Mouse (Mus musculus): ENCODE data around the gene Gm45623. TPM values are rescaled to one million over a fixed set of nuclear protein-coding genes. Genes with fewer than 3 reads are reported as not detected.
A peak's percentile ranks its signal among the peaks of the same experiment; 100 is the strongest.

Gene Gm45623
- polyA plus RNA-seq, 1 experiment from 2014 or later, result 0.32 TPM

DNA sequence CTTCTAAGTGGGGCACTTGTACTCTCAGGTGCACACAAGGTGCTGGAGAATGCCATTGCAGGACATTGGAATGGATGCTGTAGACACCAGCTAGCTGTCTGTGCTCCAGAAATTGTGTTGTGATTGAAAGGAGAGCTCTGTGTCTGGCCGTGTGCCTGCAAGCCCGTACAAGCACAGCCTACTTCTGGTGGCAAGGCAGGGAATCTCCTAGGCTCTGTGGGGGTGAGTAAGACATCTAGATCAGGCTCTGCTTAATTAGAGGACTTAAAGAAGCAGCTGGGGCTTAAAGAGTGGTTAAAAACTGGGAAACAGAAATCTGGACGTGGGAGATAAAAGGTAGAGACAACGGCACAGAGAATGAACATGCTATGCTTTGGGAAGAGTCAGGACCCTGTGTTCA lies 46.0 kb downstream of the Gm45623 start:
- Histone ChIP-seq H3K9ac (ENCODE audit: low read length) (no peak overlapping the region), H3K9me3 (replicated peaks; ENCODE audit: control insufficient read depth, low read length) (no peaks in the 10 kb centered on the region), H3K4me3 (ENCODE audit: low read length) (no peak overlapping the region), H3K4me2 (ENCODE audit: low read depth, low read length) (no peak overlapping the region), H3K27ac (ENCODE audit: low read length) (no peak overlapping the region), H3K27me3 (ENCODE audit: control insufficient read depth, insufficient read depth, low read length) (no peaks in the 10 kb centered on the region), H3K36me3 (ENCODE audit: control insufficient read depth, insufficient read depth) (no peaks in the 10 kb centered on the region), H3K4me1 (ENCODE audit: control insufficient read depth, insufficient read depth, low read length) (peaks cover 38% of the 10 kb centered on the region)
- WGBS, result 44% methylated on average over 4 of the region's 4 CpGs
- no peak for ATAC-seq (replicated peaks; ENCODE audit: extremely low read depth, insufficient read depth, low FRiP score)

DNA sequence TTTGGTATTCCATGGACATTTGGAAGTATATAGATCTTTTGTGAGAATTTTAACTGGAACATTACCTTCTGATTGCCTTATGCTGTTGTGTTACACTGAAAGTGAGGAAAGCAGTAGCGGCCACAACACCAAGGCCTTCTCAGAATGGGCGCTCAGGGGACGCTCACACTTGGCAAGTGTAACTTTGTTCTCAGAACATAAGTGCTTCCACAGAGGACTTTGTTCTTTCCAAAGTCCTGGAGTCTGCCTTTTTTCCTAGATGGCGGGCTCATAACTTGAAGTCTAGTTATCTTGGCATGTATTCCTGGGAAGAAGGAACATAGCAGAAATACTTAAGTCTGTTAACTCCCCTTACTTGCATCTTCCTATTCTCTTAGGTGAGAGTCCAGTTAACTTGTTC lies 46.5 kb downstream of the Gm45623 start:
- H3K4me1 ChIP-seq (ENCODE audit: control insufficient read depth, insufficient read depth, low read length), result peaks cover 41% of the 10 kb centered on the region
- no peaks in the 10 kb centered on the region for H3K36me3 ChIP-seq (ENCODE audit: control insufficient read depth, insufficient read depth)
- no peaks in the 10 kb centered on the region for H3K27me3 ChIP-seq (ENCODE audit: control insufficient read depth, insufficient read depth, low read length)
- no peak overlapping the region for H3K4me2 ChIP-seq (ENCODE audit: low read depth, low read length)
- no peaks in the 10 kb centered on the region for H3K9me3 ChIP-seq (replicated peaks; ENCODE audit: control insufficient read depth, low read length)
- WGBS, result 80% methylated on average over 4 of the region's 4 CpGs
- H3K9ac ChIP-seq (ENCODE audit: low read length), result no peak overlapping the region
- no peak overlapping the region for H3K4me3 ChIP-seq (ENCODE audit: low read length)
- no peak for ATAC-seq (replicated peaks; ENCODE audit: extremely low read depth, insufficient read depth, low FRiP score)
- no peak overlapping the region for H3K27ac ChIP-seq (ENCODE audit: low read length)

DNA sequence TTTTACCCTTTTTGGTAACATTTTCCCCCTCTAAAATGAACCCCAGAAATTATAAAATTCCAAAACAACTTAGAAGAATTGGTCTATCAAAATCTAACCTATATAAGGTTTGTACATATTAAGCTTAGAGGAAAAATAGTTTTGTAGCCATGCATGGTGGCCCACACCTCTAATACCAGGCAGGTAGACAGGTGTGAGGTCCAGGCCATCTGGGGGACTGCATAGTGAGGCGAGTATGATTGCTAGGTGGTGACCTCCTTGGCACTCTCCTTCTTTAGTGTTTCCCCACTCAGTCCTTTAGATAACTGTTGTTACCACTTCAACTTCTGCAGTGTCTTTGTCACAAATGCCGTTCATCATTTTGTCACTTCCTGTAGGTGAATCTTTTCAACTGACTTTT lies 49.0 kb downstream of the Gm45623 start:
- ATAC-seq (replicated peaks; ENCODE audit: extremely low read depth, insufficient read depth, low FRiP score), result no peak
- Histone ChIP-seq H3K4me1 (ENCODE audit: control insufficient read depth, insufficient read depth, low read length) (peaks cover 40% of the 10 kb centered on the region), H3K9me3 (replicated peaks; ENCODE audit: control insufficient read depth, low read length) (no peaks in the 10 kb centered on the region), H3K36me3 (ENCODE audit: control insufficient read depth, insufficient read depth) (no peaks in the 10 kb centered on the region), H3K9ac (ENCODE audit: low read length) (peak overlapping the region; percentile 94), H3K27ac (ENCODE audit: low read length) (no peak overlapping the region), H3K4me3 (ENCODE audit: low read length) (peak overlapping the region; percentile 80), H3K27me3 (ENCODE audit: control insufficient read depth, insufficient read depth, low read length) (no peaks in the 10 kb centered on the region), H3K4me2 (ENCODE audit: low read depth, low read length) (peak overlapping the region; percentile 82)
- WGBS, result 41% methylated on average over 2 of the region's 2 CpGs

DNA sequence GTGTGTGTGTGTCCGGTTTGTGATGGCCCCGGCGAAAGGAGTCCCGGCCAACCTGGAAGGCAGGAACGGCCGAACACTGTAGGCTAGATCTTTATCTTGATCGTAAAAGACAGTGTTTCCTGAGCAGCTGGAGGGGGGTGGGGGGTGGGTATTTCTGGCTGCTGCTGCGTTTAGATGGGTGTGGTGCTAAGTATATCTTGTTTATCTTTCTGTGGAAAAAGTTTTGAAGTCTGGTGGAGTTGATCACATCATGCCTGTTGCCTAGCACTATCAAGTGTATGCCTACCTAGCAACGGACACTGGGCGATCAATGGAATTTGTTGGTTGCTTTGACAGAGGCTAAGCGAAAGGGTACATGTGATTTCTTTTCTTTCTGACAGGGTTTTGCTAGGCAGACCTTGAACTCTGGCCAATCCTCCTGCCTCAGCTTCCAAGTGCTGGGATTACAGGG lies 49.7 kb downstream of the Gm45623 start:
- WGBS, result 2% methylated on average over 11 of the region's 11 CpGs
- H3K4me1 ChIP-seq (ENCODE audit: control insufficient read depth, insufficient read depth, low read length), result peaks cover 40% of the 10 kb centered on the region

DNA sequence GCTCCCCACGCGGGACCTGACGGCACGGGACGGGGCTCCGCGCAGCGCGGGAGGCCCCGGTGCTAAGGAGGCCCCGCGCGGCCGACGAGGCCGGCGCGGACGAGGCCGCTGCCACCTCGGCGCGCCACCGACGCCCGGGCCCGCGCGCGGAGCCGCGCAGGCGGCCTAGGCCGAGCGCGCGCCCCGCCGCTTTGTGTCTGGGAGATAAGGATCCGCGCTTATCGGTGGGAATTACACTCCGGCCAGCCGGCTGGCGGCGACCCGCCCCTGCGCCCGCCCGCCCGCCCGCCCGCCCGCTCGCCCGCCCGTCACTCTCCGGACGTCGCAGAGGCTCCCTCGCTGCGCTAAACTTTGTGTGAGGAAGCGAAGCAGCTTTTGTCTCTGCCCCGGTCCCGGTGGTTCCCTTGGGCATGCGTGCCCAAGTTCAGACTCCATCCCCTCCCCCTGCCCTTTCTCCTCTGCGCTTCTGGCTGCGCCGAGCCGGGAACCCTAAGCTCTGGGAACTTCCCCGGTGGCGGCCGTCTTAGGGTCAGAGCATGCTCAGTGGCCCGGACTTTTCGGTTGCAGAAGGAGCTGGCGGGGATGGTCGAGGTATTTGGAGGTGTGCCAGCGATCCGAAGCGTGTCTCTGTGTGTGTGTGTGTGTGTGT lies 50.3 kb downstream of the Gm45623 start:
- no peaks in the 10 kb centered on the region for H3K36me3 ChIP-seq (ENCODE audit: control insufficient read depth, insufficient read depth)
- no peaks in the 10 kb centered on the region; the same call in 1 of the 2 replicates for H3K9me3 ChIP-seq (replicated peaks; ENCODE audit: control insufficient read depth, low read length)
- H3K27me3 ChIP-seq (ENCODE audit: control insufficient read depth, insufficient read depth, low read length), result no peaks in the 10 kb centered on the region

More for the DNA sequence above, 49.7 kb downstream of the Gm45623 start:
- Histone ChIP-seq H3K27ac (ENCODE audit: low read length) (peak overlapping the region; percentile 98), H3K9ac (ENCODE audit: low read length) (peak overlapping the region; percentile 94), H3K36me3 (ENCODE audit: control insufficient read depth, insufficient read depth) (no peaks in the 10 kb centered on the region), H3K4me2 (ENCODE audit: low read depth, low read length) (peak overlapping the region; percentile 82), H3K27me3 (ENCODE audit: control insufficient read depth, insufficient read depth, low read length) (no peaks in the 10 kb centered on the region), H3K9me3 (replicated peaks; ENCODE audit: control insufficient read depth, low read length) (no peaks in the 10 kb centered on the region; the same call in 1 of the 2 replicates), H3K4me3 (ENCODE audit: low read length) (peak overlapping the region; percentile 80)
- ATAC-seq (replicated peaks; ENCODE audit: extremely low read depth, insufficient read depth, low FRiP score), result 0 out of 2 replicates have a peak, but pooled peaks have one; percentile 3

DNA sequence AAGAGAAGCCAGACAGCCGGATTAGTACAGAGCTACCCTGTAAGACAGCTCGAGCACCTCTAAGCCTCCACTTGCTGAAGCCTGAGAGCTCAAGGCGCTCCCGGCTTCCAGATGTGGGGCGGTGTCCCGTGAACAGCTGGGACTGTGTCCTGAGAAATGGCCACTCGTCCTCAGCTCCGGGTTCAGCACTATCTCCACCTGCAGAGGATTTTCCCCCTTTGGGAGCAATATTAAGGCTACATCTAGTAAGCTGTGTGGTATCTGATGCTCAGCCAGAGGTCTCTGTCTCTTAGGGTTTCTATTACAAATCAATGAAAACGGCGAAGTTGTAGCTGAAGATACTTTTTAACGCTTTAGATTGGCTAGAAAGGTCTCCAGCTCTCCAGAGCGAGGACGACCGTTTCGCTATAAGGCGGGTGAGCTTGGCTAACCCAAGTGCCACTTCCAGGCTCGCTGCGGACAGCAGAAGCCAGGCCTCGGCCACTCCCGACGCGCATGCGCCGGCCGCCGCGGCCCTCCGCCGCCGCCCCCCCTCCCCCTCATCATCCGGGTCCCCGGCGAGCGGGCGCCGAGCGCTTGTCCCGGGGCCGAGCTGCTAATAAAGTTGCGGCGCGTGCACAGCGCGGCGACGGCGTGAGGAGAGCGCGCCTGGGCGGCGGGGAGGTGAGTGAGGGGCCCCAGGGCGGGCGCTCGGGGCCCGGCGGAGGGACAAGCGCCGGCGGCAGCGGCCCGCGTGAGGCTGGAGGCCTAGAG lies 51.0 kb downstream of the Gm45623 start, which contains the start of gene Smad5:
Gene Smad5, plus strand, starts transcription at position 542 of the 753 bp plus-strand sequence.
- Histone ChIP-seq H3K36me3 (ENCODE audit: control insufficient read depth, insufficient read depth) (no peaks in the 10 kb centered on the region), H3K4me1 (ENCODE audit: control insufficient read depth, insufficient read depth, low read length) (peaks cover 48% of the 10 kb centered on the region), H3K9ac (ENCODE audit: low read length) (peak within 1 kb of the TSS; percentile 94), H3K27me3 (ENCODE audit: control insufficient read depth, insufficient read depth, low read length) (no peaks in the 10 kb centered on the region), H3K4me3 (ENCODE audit: low read length) (peak within 1 kb of the TSS; percentile 80), H3K27ac (ENCODE audit: low read length) (peak within 1 kb of the TSS; percentile 98), H3K9me3 (replicated peaks; ENCODE audit: control insufficient read depth, low read length) (no peaks in the 10 kb centered on the region; the same call in 1 of the 2 replicates), H3K4me2 (ENCODE audit: low read depth, low read length) (peak within 1 kb of the TSS; percentile 82)
- peak; percentile 90 for ATAC-seq (replicated peaks; ENCODE audit: extremely low read depth, insufficient read depth, low FRiP score)
- WGBS, result 3% methylated on average over 62 of the region's 62 CpGs

More for the DNA sequence above, 50.3 kb downstream of the Gm45623 start:
- 0% methylated on average over 71 of the region's 80 CpGs for whole genome bisulfite sequencing
- ATAC-seq (replicated peaks; ENCODE audit: extremely low read depth, insufficient read depth, low FRiP score), result peak; percentile 67
- H3K4me2 ChIP-seq (ENCODE audit: low read depth, low read length), result peak overlapping the region; percentile 82
- H3K4me1 ChIP-seq (ENCODE audit: control insufficient read depth, insufficient read depth, low read length), result peaks cover 41% of the 10 kb centered on the region
- peak overlapping the region; percentile 98 for H3K27ac ChIP-seq (ENCODE audit: low read length)
- peak overlapping the region; percentile 80 for H3K4me3 ChIP-seq (ENCODE audit: low read length)
- peak overlapping the region; percentile 94 for H3K9ac ChIP-seq (ENCODE audit: low read length)

Other genes with a start within 250 kb of the Gm45623 start
- 0.72 and 1.00 TPM in 2 replicates for gene Fbxl21, start 231.4 kb downstream of the Gm45623 start, polyA plus RNA-seq (2015; fragmentation: Nextera tagmentation; extraction: Ambion mirVana)
- gene Lect2, start 205.3 kb downstream of the Gm45623 start, polyA plus RNA-seq (2015; fragmentation: Nextera tagmentation; extraction: Ambion mirVana), result not detected in 2 replicates
- gene Tgfbi, start 144.3 kb downstream of the Gm45623 start, polyA plus RNA-seq (2015; fragmentation: Nextera tagmentation; extraction: Ambion mirVana), result 32.7 and 39.5 TPM in 2 replicates
- gene Smad5, start 50.8 kb downstream of the Gm45623 start, polyA plus RNA-seq (2015; fragmentation: Nextera tagmentation; extraction: Ambion mirVana), result 16.7 and 16.9 TPM in 2 replicates
- 0.04 TPM in 1 of 2 replicates, not detected in the other for gene Trpc7, start 142.2 kb upstream of the Gm45623 start, polyA plus RNA-seq (2015; fragmentation: Nextera tagmentation; extraction: Ambion mirVana)

Data from heart, embryonic 16.5 days (tissue).